8 mouse cellular contexts compared by ENCODE assay signal in genomic region chr5:36712553-36713534, GRCm38 (mm10). TPM values are rescaled to one million over a fixed set of nuclear protein-coding genes. Genes with fewer than 3 reads are reported as not detected.
DNase-seq lines count a peak whose midpoint lies in the region; ATAC-seq and TF ChIP-seq lines count a peak whose summit lies in the region.

No protein-coding gene starts in this region.

- no peaks in the 10 kb centered on the region for H3K9me3 ChIP-seq in embryonic facial prominence, embryonic 11.5 days (replicated peaks; ENCODE audit: control insufficient read depth, low read length)
- H3K9me3 ChIP-seq in lung, embryonic 16.5 days (ENCODE audit: control insufficient read depth, low read length), result no peaks in the 10 kb centered on the region

- peak; percentile 73 for TF ChIP-seq POLR2A in heart, adult 2 months (IDR thresholded peaks at IDR 0.05; ENCODE audit: insufficient read depth, low read depth, low read length)

- TF ChIP-seq EP300 in heart, adult 2 months (IDR thresholded peaks at IDR 0.05; ENCODE audit: insufficient read depth, low read depth, low read length), result 0 out of 2 replicates have a peak, but pooled peaks have one; percentile 63

- H3K4me3 ChIP-seq in embryonic facial prominence, embryonic 11.5 days (ENCODE audit: low read depth, low read length), result peak overlapping the region; percentile 21
- H3K4me3 ChIP-seq in heart, adult 2 months, result peak overlapping the region; percentile 46
- peak overlapping the region; percentile 43 for H3K4me3 ChIP-seq in lung, embryonic 16.5 days (ENCODE audit: low read length)

- no peak overlapping the region for H3K27ac ChIP-seq in embryonic facial prominence, embryonic 11.5 days (replicated peaks; ENCODE audit: low read depth, low read length)
- H3K27ac ChIP-seq in heart, adult 2 months, result peak overlapping the region; percentile 88
- H3K27ac ChIP-seq in lung, embryonic 16.5 days (ENCODE audit: low read length), result no peak overlapping the region

- peak overlapping the region; percentile 65 for H3K4me2 ChIP-seq in embryonic facial prominence, embryonic 11.5 days (ENCODE audit: low read depth, low read length)
- peak overlapping the region; percentile 76 for H3K4me2 ChIP-seq in lung, embryonic 16.5 days (ENCODE audit: low read depth, low read length)

- intact Hi-C loops in heart, adult 2 months (cut with DNase I), result loop anchor here (2.0 kb wide), 1 partner anchor 16 kb away; the partner anchor contains the start of gene D5Ertd579e

- no peaks in the 10 kb centered on the region for H3K27me3 ChIP-seq in embryonic facial prominence, embryonic 11.5 days (ENCODE audit: control insufficient read depth, insufficient read depth, low read length)
- H3K27me3 ChIP-seq in heart, adult 2 months (ENCODE audit: control insufficient read depth, insufficient read depth, low read length), result no peaks in the 10 kb centered on the region
- H3K27me3 ChIP-seq in lung, embryonic 16.5 days (ENCODE audit: control insufficient read depth, insufficient read depth, low read depth, low read length), result peaks cover 46% of the 10 kb centered on the region

- ATAC-seq in embryonic facial prominence, embryonic 11.5 days (replicated peaks; ENCODE audit: insufficient number of reproducible peaks, low FRiP score, low TSS enrichment, low read depth), result peak; percentile 64; the same call in 1 of the 2 replicates
- peak; percentile 90 for ATAC-seq in lung, embryonic 16.5 days (ENCODE audit: low read depth)
- peak; percentile 92 for ATAC-seq in neutrophil, adult 5-6 weeks (ENCODE audit: extremely low read depth, insufficient number of reproducible peaks, low FRiP score, poor library complexity, severe bottlenecking)

- peak overlapping the region; percentile 37 for H3K9ac ChIP-seq in embryonic facial prominence, embryonic 11.5 days (replicated peaks; ENCODE audit: low read length)
- H3K9ac ChIP-seq in heart, adult 2 months (ENCODE audit: low read depth, low read length), result peak overlapping the region; percentile 40; the same call in 1 of the 2 replicates
- H3K9ac ChIP-seq in lung, embryonic 16.5 days (ENCODE audit: low read length), result peak overlapping the region; percentile 54; the same call in 1 of the 2 replicates

- 4% methylated on average over 31 of the region's 31 CpGs for WGBS in embryonic facial prominence, embryonic 11.5 days
- WGBS in heart, adult 2 months, result 7% methylated on average over 31 of the region's 31 CpGs
- WGBS in lung, embryonic 16.5 days, result 4% methylated on average over 31 of the region's 31 CpGs

- no peaks in the 10 kb centered on the region for H3K4me1 ChIP-seq in embryonic facial prominence, embryonic 11.5 days (ENCODE audit: control insufficient read depth, insufficient read depth, low read length)
- peaks cover 15% of the 10 kb centered on the region for H3K4me1 ChIP-seq in heart, adult 2 months (ENCODE audit: control insufficient read depth, insufficient read depth, low read length)
- peaks cover 10% of the 10 kb centered on the region for H3K4me1 ChIP-seq in lung, embryonic 16.5 days (replicated peaks; ENCODE audit: control insufficient read depth, insufficient read depth, low read length)

- peak; percentile 10 for TF ChIP-seq CTCF in heart, adult 2 months (IDR thresholded peaks at IDR 0.05)

- H3K36me3 ChIP-seq in embryonic facial prominence, embryonic 11.5 days (replicated peaks; ENCODE audit: control insufficient read depth, insufficient read depth, low read depth, low read length), result no peaks in the 10 kb centered on the region
- H3K36me3 ChIP-seq in heart, adult 2 months (ENCODE audit: control insufficient read depth, insufficient read depth, low read length), result no peaks in the 10 kb centered on the region
- H3K36me3 ChIP-seq in lung, embryonic 16.5 days (ENCODE audit: control insufficient read depth, insufficient read depth, low read length), result no peaks in the 10 kb centered on the region

- peak; percentile 85 for DNase-seq in CD4-positive helper T cell, adult 2 months (ENCODE audit: low read depth, low spot score)
- DNase-seq in adrenal gland, adult (ENCODE audit: inconsistent age in 2 of 2, low spot score in 1 of 2), result peak; percentile 96 to 98
- DNase-seq in embryonic facial prominence, embryonic 11.5 days (ENCODE audit: low spot score), result peak; percentile 69
- DNase-seq in heart, adult 2 months, result peak; percentile 88 to 95
- DNase-seq in kidney, adult 18-20 months, result peak; percentile 94
- DNase-seq in thymus, postnatal 14 days, result peak; percentile 79

- H3K79me2 ChIP-seq in heart, adult 2 months (replicated peaks; ENCODE audit: control insufficient read depth, insufficient read depth, low read length), result no peaks in the 10 kb centered on the region

RNA-seq across cellular contexts. Expression of gene D5Ertd579e, which starts 17.0 kb away (rescaled TPM):
- 28.0 and 28.6 TPM in 2 replicates for polyA plus RNA-seq in embryonic facial prominence, embryonic 11.5 days (2014; fragmentation: Nextera tagmentation; extraction: Ambion mirVana)
- 100 to 1,000 TPM in 1 of 2 experiments, 10 to 100 TPM in 1; 81.8 to 104 TPM for total RNA-seq in heart, adult 2 months (2021)
- polyA plus RNA-seq in heart, adult 2 months (2012; rRNA removed), result 22.5 and 45.3 TPM in 2 replicates
- polyA plus RNA-seq in lung, embryonic 16.5 days (2015; fragmentation: Nextera tagmentation; extraction: Ambion mirVana), result 14.0 and 14.9 TPM in 2 replicates
- total RNA-seq in neutrophil, adult 5-6 weeks (2017), result 40.3 and 40.4 TPM in 2 replicates

RNA-seq across cellular contexts. Expression of gene Bloc1s4, which starts 35.6 kb away (rescaled TPM):
- 24.5 and 25.3 TPM in 2 replicates for polyA plus RNA-seq in embryonic facial prominence, embryonic 11.5 days (2014; fragmentation: Nextera tagmentation; extraction: Ambion mirVana)
- 10 to 100 TPM; 11.1 to 13.5 TPM for total RNA-seq in heart, adult 2 months (2021)
- 8.8 and 9.7 TPM in 2 replicates for polyA plus RNA-seq in heart, adult 2 months (2012; rRNA removed)
- polyA plus RNA-seq in lung, embryonic 16.5 days (2015; fragmentation: Nextera tagmentation; extraction: Ambion mirVana), result 19.1 and 19.7 TPM in 2 replicates
- total RNA-seq in neutrophil, adult 5-6 weeks (2017), result 20.6 and 23.5 TPM in 2 replicates
